Mouse (Mus musculus) CH12.LX (cell line): ENCODE measurements around the gene 4930426L09Rik.

Experiments
- CHD1 ChIP-seq: IDR thresholded peaks from 2 replicates; pipeline ENCODE4 v1.6.1; 2012; ENCODE audit warnings: low read depth, low read length, improper control_type of control experiment, inconsistent platforms
- CTCF ChIP-seq, 2 experiments: IDR thresholded peaks in 1 of 2; conservative IDR thresholded peaks in 1 of 2; 2 replicates each; pipeline ENCODE4 v1.5.1; 2011 to 2012; ENCODE audit warnings: low read depth in 2 of 2, low read length in 2 of 2, improper control_type of control experiment in 1 of 2, inconsistent platforms in 1 of 2, mild to moderate bottlenecking in 1 of 2, moderate library complexity in 1 of 2
- E2F4 ChIP-seq: IDR thresholded peaks from 2 replicates; pipeline ENCODE4 v1.6.1; 2011; ENCODE audit warnings: low read depth, low read length, improper control_type of control experiment; ENCODE audit not compliant: insufficient replicate concordance
- EP300 ChIP-seq: IDR thresholded peaks from 2 replicates; pipeline ENCODE4 v1.6.1; 2011; ENCODE audit warnings: low read length, improper control_type of control experiment
- KAT2A ChIP-seq: IDR thresholded peaks from 2 replicates; pipeline ENCODE4 v1.6.1; 2012; ENCODE audit warnings: low read length, improper control_type of control experiment, inconsistent platforms; ENCODE audit not compliant: insufficient replicate concordance
- MAX ChIP-seq: IDR thresholded peaks from 2 replicates; pipeline ENCODE4 v1.6.1; 2011; ENCODE audit warnings: low read length, improper control_type of control experiment
- MAZ ChIP-seq: IDR thresholded peaks from 2 replicates; pipeline ENCODE4 v1.6.1; 2012; ENCODE audit warnings: low read depth, mild to moderate bottlenecking, inconsistent platforms, low read length, improper control_type of control experiment, moderate library complexity
- NRF1 ChIP-seq: IDR thresholded peaks from 2 replicates; pipeline ENCODE4 v1.6.1; 2014; ENCODE audit warnings: low read depth, mild to moderate bottlenecking, inconsistent platforms, low read length, improper control_type of control experiment, moderate library complexity
- POLR2A ChIP-seq: IDR thresholded peaks from 2 replicates; pipeline ENCODE4 v1.6.1; 2011; ENCODE audit warnings: low read depth, mild to moderate bottlenecking, improper control_type of control experiment, low read length
- RCOR1 ChIP-seq: conservative IDR thresholded peaks from 2 replicates; pipeline ENCODE4 v1.6.1; 2012; ENCODE audit warnings: low read depth, mild to moderate bottlenecking, inconsistent platforms, low read length, improper control_type of control experiment
- UBTF ChIP-seq: IDR thresholded peaks from 2 replicates; pipeline ENCODE4 v1.6.1; 2012; ENCODE audit warnings: low read depth, mild to moderate bottlenecking, inconsistent platforms, low read length, improper control_type of control experiment, moderate library complexity
- USF1 ChIP-seq: IDR thresholded peaks from 2 replicates; pipeline ENCODE4 v1.6.1; 2014; ENCODE audit warnings: low read depth, mild to moderate bottlenecking, inconsistent platforms, low read length, improper control_type of control experiment

GRCm38 (mm10) chr2:18997387-18997971 lies 664 bp upstream of the 4930426L09Rik start:
- TF ChIP-seq POLR2A (no peak), MAX (peak; percentile 5; the same call in 1 of the 2 replicates), MAZ (no peak), EP300 (no peak), NRF1 (no peak), USF1 (no peak), RCOR1 (no peak), CTCF (conservative IDR thresholded peaks at IDR 0.05 in 1 of 2, IDR thresholded peaks at IDR 0.05 in 1 of 2; ENCODE audit: low read depth in 2 of 2, low read length in 2 of 2) (no peak), KAT2A (no peak), CHD1 (no peak), UBTF (0 out of 2 replicates have a peak, but pooled peaks have one; percentile 53), E2F4 (no peak)
